Mouse (Mus musculus): ENCODE measurements at regions not wholly inside any gene's neighbourhood (a gene's known extent, or its start where the extent isn't known, plus 50 kb on each side); places are given as distances from the start of the nearest gene placed in this dataset.
A peak's percentile ranks its signal among the peaks of the same experiment; 100 is the strongest.

DNA sequence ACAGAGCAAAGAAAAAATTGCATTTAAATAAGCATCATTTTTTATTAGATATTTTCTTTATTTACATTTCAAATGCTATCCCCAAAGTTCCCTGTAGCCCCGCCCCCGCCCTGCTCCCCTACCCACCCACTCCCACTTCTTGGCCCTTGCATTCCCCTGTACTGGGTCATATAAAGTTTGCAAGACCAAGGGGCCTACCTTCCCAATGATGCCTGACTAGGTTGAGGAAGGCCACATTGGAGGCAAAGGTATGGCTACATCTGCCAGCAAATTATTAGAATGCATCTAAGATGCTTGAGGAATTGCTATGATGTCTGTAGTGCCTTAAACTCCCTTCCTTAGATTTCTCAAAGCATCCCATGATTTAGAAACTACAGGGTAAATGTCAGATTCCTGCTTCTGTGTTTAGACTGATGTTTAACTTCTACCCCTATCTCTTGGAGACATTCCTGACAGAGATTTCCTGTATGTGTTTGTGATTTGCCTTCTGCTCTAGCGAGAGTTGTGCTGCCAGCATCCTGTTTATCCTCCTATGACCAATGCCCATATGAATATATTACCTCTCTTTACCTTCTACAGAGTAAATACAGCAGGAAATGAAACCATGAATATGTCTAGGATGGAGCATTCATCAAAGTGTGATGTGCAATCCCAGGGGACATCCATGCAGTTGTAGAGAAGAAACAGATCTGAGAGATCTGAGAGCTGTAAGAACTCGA is 956.2 kb downstream of the Diaph3 start:
- H3K4me2 ChIP-seq (ENCODE audit: low read depth), result no peak overlapping the region
- H3K4me3 ChIP-seq (ENCODE audit: low read depth, low read length), result no peak overlapping the region
- no peaks in the 10 kb centered on the region for H3K4me1 ChIP-seq (ENCODE audit: insufficient read depth)
- H3K9me3 ChIP-seq (ENCODE audit: low read length), result no peaks in the 10 kb centered on the region
- H3K36me3 ChIP-seq (ENCODE audit: insufficient read depth), result no peaks in the 10 kb centered on the region
- DNase-seq (no peak), ATAC-seq (no peak)
- H3K27me3 ChIP-seq (ENCODE audit: insufficient read depth, low read length), result no peaks in the 10 kb centered on the region
- no peak overlapping the region for H3K27ac ChIP-seq (ENCODE audit: low read depth, low read length)
- H3K9ac ChIP-seq, result no peak overlapping the region
- 85% methylated on average over 4 of the region's 4 CpGs for WGBS
- no peak for TF ChIP-seq CTCF (IDR thresholded peaks at IDR 0.05; ENCODE audit: low read depth)

DNA sequence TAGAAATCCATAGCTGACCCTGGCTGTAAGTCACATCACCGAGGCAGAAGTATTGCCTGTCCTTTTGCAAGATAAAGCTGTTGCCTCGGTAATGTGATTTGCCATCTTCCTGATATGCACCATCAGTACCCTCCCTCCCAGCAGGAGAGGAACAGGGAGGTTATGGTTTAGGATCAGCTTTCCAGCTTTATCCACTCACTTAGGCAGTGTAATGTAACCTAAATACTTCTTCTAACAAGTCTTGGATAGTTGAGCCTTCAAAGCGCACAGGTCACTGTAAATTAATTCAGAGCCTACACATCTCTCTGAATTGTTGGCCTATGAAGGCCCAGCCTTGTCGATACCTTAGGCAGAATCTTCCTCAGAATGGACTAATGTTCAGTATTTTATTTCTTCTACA is 962.5 kb downstream of the Diaph3 start:
- ATAC-seq, result no peak
- no peak overlapping the region for H3K4me3 ChIP-seq (ENCODE audit: low read depth, low read length)
- H3K27ac ChIP-seq (ENCODE audit: low read depth, low read length), result no peak overlapping the region
- no peaks in the 10 kb centered on the region for H3K9me3 ChIP-seq (ENCODE audit: low read length)
- WGBS, result 95% methylated on average over 4 of the region's 4 CpGs
- no peaks in the 10 kb centered on the region for H3K36me3 ChIP-seq (ENCODE audit: insufficient read depth)
- no peak overlapping the region for H3K4me2 ChIP-seq (ENCODE audit: low read depth)
- no peak overlapping the region for H3K9ac ChIP-seq
- no peak for DNase-seq
- TF ChIP-seq CTCF (IDR thresholded peaks at IDR 0.05; ENCODE audit: low read depth), result no peak
- H3K27me3 ChIP-seq (ENCODE audit: insufficient read depth, low read length), result no peaks in the 10 kb centered on the region
- no peaks in the 10 kb centered on the region for H3K4me1 ChIP-seq (ENCODE audit: insufficient read depth)

DNA sequence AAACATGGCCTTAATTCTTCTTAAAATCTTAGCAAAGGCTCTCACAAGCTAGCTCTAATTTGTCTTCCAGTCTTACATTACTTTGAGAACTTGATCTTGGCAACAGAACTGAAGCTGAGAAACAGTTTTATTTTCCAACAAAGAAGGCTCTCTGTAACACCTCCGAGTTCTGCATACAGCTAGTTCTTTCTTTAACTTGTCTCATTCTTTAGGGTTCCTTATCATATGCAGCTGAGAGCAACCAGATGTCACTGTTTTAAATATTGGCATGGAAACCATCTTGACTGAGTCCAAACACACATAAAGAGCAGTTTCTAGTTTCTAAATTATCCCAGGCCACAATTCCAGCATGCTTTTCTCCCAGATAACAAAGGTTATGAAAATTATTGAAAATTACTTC is 969.9 kb downstream of the Diaph3 start:
- DNase-seq, result peak; percentile 20
- TF ChIP-seq CTCF (IDR thresholded peaks at IDR 0.05; ENCODE audit: low read depth), result no peak
- 27% methylated on average over 1 of the region's 1 CpGs for WGBS

DNA sequence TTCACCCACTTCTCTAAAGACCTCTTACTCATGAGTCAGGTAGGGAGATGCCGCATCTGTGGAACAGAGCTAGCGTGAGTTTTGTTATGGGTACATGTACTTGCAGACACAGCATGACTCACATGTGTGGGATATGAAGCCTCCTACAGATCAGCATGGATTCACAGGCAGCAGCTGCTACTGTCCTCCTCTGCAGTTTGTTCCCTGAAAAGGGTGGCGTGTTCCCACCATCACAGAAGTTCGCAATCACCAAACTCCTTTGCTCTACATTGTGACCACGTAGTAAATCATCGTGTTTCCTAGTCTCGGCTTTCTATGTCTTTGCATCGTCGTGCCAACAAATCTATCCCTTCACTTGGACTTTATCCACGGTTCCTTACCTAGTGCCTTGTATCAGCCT is 981.9 kb downstream of the Diaph3 start:
- Histone ChIP-seq H3K4me3 (ENCODE audit: low read depth, low read length) (no peak overlapping the region), H3K9ac (no peak overlapping the region), H3K36me3 (ENCODE audit: insufficient read depth) (no peaks in the 10 kb centered on the region), H3K27me3 (ENCODE audit: insufficient read depth, low read length) (no peaks in the 10 kb centered on the region), H3K4me2 (ENCODE audit: low read depth) (no peak overlapping the region), H3K27ac (ENCODE audit: low read depth, low read length) (no peak overlapping the region), H3K9me3 (ENCODE audit: low read length) (no peaks in the 10 kb centered on the region), H3K4me1 (ENCODE audit: insufficient read depth) (no peaks in the 10 kb centered on the region)
- ATAC-seq (no peak), DNase-seq (no peak)
- TF ChIP-seq CTCF (IDR thresholded peaks at IDR 0.05; ENCODE audit: low read depth), result no peak
- WGBS, result 93% methylated on average over 10 of the region's 10 CpGs

More for the DNA sequence above, 969.9 kb downstream of the Diaph3 start:
- no peak overlapping the region for H3K9ac ChIP-seq
- H3K4me1 ChIP-seq (ENCODE audit: insufficient read depth), result no peaks in the 10 kb centered on the region
- no peaks in the 10 kb centered on the region for H3K9me3 ChIP-seq (ENCODE audit: low read length)
- H3K4me3 ChIP-seq (ENCODE audit: low read depth, low read length), result no peak overlapping the region
- H3K4me2 ChIP-seq (ENCODE audit: low read depth), result no peak overlapping the region
- H3K27ac ChIP-seq (ENCODE audit: low read depth, low read length), result no peak overlapping the region
- H3K27me3 ChIP-seq (ENCODE audit: insufficient read depth, low read length), result no peaks in the 10 kb centered on the region
- ATAC-seq, result peak; percentile 50; the same call in 1 of the 2 replicates
- no peaks in the 10 kb centered on the region for H3K36me3 ChIP-seq (ENCODE audit: insufficient read depth)

DNA sequence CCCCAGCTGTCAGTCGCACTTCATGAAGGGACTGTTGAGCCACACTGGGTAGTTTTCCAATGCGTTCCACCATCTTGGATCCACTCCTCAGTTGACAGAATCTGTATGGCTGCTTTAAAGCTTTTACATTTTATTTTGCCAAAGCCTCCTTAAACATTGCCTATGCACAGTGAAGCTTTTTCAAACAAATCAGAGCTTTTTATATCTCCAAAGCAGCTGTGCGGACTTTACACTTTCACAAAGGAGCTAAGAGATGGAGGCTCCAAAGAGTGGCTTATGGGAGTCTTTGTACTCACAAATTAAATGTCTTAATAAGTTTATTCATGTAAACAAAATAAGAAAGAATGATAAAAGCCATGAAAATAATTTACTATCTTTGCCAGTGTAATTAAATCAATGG is 986.3 kb downstream of the Diaph3 start:
- Histone ChIP-seq H3K9me3 (ENCODE audit: low read length) (no peaks in the 10 kb centered on the region), H3K9ac (no peak overlapping the region), H3K27ac (ENCODE audit: low read depth, low read length) (no peak overlapping the region), H3K27me3 (ENCODE audit: insufficient read depth, low read length) (no peaks in the 10 kb centered on the region), H3K36me3 (ENCODE audit: insufficient read depth) (no peaks in the 10 kb centered on the region), H3K4me1 (ENCODE audit: insufficient read depth) (no peaks in the 10 kb centered on the region), H3K4me2 (ENCODE audit: low read depth) (no peak overlapping the region), H3K4me3 (ENCODE audit: low read depth, low read length) (no peak overlapping the region)
- ATAC-seq, result no peak
- DNase-seq, result no peak
- no peak for TF ChIP-seq CTCF (IDR thresholded peaks at IDR 0.05; ENCODE audit: low read depth)
- 79% methylated on average over 3 of the region's 3 CpGs for WGBS

DNA sequence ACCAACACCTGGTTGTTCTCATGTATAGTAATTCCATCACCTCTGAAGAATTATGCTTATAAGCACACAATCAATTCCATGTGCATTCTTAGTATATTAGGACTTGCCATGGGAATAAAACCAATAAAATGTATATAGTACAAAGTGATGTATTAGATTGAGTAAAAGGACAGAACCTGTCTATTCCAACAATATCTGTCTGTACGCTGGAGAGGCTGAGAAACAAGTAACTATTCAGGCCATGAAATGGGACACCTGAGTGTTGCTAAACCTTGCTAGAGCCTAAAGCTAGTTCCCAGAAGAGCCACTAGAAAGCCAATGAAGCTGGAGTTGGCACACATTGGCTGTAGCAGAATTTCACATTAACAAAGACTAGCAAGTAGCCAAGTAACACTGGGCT is 989.8 kb downstream of the Diaph3 start:
- Histone ChIP-seq H3K4me2 (ENCODE audit: low read depth) (no peak overlapping the region), H3K9ac (no peak overlapping the region), H3K9me3 (ENCODE audit: low read length) (no peaks in the 10 kb centered on the region), H3K4me3 (ENCODE audit: low read depth, low read length) (no peak overlapping the region), H3K36me3 (ENCODE audit: insufficient read depth) (no peaks in the 10 kb centered on the region), H3K27ac (ENCODE audit: low read depth, low read length) (no peak overlapping the region), H3K27me3 (ENCODE audit: insufficient read depth, low read length) (no peaks in the 10 kb centered on the region), H3K4me1 (ENCODE audit: insufficient read depth) (no peaks in the 10 kb centered on the region)
- WGBS, result 96% methylated on average over 1 of the region's 1 CpGs
- TF ChIP-seq CTCF (IDR thresholded peaks at IDR 0.05; ENCODE audit: low read depth), result no peak
- DNase-seq (no peak), ATAC-seq (no peak)

DNA sequence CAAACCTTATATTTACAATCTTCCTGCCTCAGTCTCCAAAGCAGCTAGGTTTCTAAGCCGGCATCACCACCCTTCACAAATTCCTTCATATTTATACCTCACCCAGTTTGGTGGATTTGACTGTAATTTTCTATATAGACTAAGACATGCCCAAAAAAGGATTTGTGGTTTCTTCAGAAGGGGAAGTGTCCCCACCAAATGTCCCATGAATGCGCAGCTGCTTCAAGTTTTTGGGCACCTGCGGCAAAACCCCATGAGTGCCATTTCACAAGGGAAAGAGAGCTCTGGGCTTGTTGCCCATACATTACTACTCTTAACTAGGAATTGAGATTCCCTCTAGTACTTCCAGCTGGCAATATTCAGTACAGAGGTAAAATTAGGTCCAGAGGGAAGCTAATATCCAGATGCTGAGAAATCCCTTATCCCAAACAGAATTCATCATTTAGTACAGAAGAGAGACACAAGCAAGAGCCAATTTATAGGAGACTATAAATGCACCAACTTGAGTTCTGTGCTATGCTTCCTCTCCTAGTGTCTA is 990.6 kb downstream of the Diaph3 start:
- H3K9ac ChIP-seq, result no peak overlapping the region

More for the DNA sequence above, 990.6 kb downstream of the Diaph3 start:
- Histone ChIP-seq H3K27ac (ENCODE audit: low read depth, low read length) (no peak overlapping the region), H3K36me3 (ENCODE audit: insufficient read depth) (no peaks in the 10 kb centered on the region), H3K4me3 (ENCODE audit: low read depth, low read length) (no peak overlapping the region), H3K27me3 (ENCODE audit: insufficient read depth, low read length) (no peaks in the 10 kb centered on the region), H3K9me3 (ENCODE audit: low read length) (no peaks in the 10 kb centered on the region), H3K4me1 (ENCODE audit: insufficient read depth) (no peaks in the 10 kb centered on the region), H3K4me2 (ENCODE audit: low read depth) (no peak overlapping the region)
- no peak for TF ChIP-seq CTCF (IDR thresholded peaks at IDR 0.05; ENCODE audit: low read depth)
- DNase-seq (no peak), ATAC-seq (no peak)
- WGBS, result 94% methylated on average over 3 of the region's 3 CpGs
